Mouse (Mus musculus): ENCODE data around the gene Olfr1294.

- TF ChIP-seq CHD2 (IDR thresholded peaks at IDR 0.05; ENCODE audit: low read length) (no peak), EP300 (IDR thresholded peaks at IDR 0.05; ENCODE audit: low read length) (no peak), CTCF (conservative IDR thresholded peaks at IDR 0.05 in 1 of 2, IDR thresholded peaks at IDR 0.05 in 1 of 2; ENCODE audit: low read depth in 2 of 2, low read length in 2 of 2) (no peak), KAT2A (IDR thresholded peaks at IDR 0.05; ENCODE audit: insufficient replicate concordance, low read length) (no peak), SMC3 (IDR thresholded peaks at IDR 0.05; ENCODE audit: low read depth, low read length) (no peak), IRF4 (IDR thresholded peaks at IDR 0.05; ENCODE audit: low read depth, low read length) (no peak), MAFK (IDR thresholded peaks at IDR 0.05; ENCODE audit: insufficient replicate concordance, low read length) (no peak)
Observed at GRCm38 (mm10) chr2:111493729-111494128, 46.4 kb downstream of the Olfr1294 start, which contains the start of gene Olfr1290.

All from CH12.LX (cell line).